Mouse (Mus musculus): ENCODE measurements around the gene Ank. TPM values are rescaled to one million over a fixed set of nuclear protein-coding genes. Genes with fewer than 3 reads are reported as not detected.

The Ank gene
- total RNA-seq, 1 experiment from 2014 or later, result 12.1 TPM

DNA sequence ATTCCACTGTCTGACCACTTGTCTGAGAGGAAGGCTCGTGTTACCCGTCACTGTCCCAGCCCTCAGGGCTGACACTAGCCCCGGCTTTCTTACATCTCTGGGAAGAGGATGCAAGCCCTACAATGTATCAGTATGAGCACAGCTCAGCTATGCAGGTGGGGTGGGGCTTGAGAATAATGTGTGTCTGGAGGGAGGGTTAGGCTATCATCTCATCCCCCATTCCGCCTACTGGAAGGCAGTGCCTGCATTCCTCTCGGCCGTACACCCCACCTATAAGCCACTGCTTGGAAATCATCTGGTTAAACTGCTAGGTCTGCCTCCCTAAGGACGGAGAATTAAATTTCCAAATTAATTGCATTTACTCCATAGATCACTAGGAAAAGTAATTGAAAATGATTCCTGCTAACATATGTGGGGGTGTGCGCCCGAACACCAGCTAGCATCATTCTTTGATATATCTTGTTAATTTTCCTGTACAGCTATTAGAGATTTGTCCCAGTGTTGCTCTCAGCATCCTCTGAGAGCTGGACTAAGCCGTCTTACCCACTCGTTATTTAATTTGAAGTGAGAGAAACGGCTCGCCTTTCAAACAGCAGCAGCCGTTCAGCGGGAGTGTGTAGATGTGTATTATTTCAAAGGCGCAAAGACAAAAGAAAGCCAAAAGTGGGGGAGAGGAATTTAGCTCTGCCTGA, 92.1 kb downstream of the Ank start:
- no peak for ATAC-seq (replicated peaks; ENCODE audit: insufficient number of reproducible peaks, low FRiP score, low TSS enrichment, poor library complexity, severe bottlenecking)

DNA sequence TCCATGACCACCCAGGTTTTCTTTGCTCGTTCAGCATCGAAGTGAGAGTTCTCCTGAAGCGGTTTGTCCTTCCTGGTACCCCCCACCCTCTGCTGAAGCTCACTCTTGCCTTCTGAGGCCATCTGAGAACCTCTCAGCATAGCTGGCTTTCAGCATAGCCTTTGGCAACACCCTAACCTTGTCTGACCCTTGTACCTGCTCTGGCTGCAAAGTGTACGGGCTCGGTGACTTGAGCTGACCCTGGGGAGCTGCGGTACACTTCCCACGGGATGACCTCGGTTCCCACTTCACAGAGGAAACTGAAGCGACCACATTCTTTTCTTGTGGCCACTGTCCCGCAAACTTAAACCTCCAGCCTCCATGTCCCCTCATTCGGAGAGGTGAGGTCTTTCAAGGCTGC, 93.8 kb downstream of the Ank start:
- no peak for ATAC-seq (replicated peaks; ENCODE audit: insufficient number of reproducible peaks, low FRiP score, low TSS enrichment, poor library complexity, severe bottlenecking)

DNA sequence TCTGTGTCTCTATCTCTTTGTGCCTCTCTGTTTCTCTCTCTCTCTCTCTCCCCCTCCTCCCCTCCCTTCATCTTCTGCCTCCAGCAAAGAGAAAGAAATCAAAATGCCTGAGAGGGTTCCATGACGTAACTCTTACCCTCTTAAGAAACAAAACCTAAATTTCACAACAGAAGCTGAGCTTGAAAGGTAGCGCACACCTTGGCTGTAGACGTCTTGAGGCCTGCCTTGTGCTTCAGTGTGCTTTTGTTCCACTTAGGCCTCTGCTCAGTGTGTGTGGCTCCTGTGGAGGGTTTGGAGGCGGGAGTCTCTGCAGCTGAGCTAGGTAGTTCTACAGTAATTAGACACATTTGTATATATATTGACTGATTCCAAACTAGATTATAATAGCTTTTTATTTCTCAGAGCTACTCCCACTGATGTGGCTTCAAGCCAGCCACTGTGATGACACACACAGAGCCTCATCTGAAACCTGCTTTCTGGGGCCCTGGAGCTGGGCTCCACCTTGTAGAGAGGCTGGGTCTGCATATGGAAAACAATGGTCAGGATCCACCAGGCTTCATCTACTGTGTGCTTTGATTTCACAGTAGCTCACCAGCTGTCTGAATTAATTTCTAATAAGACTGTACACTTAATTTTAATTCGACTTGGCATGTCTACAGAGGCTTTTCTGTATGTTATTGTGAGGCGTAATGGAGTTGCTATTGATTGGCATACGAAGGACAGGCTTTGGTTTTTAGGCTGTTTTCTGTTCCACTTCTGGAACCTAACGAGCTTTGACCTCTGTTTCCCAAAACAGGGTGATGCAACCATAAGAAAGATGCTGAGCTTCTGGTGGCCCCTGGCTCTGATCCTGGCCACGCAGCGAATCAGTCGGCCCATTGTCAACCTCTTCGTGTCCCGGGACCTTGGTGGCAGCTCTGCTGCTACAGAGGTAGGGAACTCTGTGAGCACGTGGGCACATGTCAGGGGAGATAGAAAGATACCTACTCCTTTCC, 97.9 kb downstream of the Ank start:
- no peak for ATAC-seq (replicated peaks; ENCODE audit: insufficient number of reproducible peaks, low FRiP score, low TSS enrichment, poor library complexity, severe bottlenecking)

DNA sequence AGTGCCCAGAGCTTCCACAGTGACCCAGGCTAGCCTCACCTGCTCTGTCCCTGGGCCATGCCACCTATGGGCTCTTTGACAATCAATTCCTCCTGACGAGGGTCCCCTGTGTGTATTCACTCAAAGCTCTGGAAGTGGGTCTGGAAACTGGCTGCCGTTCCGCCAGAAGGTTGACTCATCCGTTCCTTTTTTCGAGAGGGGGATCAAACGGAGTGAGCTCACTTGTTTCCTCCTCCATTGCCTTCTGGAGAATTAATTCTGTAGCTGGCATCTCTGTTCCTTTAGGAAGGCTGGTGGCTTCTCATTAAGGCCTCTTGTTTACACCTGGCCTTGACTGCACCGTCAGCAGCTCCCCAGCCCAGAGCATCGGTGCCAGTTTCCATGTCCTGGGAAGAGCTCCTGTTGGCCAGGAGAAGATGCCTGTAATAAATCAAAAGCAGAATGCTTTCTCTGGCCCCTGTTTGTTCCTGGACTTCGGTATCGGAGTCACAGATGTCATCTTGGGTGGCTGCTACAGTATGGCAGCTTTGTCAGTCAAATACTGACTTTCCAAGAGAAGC, 99.2 kb downstream of the Ank start:
- ATAC-seq (replicated peaks; ENCODE audit: insufficient number of reproducible peaks, low FRiP score, low TSS enrichment, poor library complexity, severe bottlenecking), result no peak

DNA sequence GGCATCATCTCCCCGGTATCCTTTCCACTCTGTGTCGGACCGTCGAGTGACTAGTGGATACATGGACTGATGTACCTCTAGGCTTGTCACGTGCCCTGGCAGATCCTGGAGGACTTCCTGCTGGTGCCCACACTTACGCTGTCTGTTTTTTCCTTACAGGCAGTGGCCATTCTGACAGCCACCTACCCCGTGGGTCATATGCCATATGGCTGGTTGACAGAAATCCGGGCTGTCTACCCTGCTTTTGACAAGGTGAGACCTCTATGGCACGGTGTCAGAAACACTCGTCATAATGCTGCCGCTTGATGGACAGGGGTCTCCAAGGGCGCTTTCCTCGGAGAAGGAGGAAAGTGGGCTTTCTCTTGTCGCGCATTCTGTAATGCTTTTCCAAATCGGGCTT, 100.9 kb downstream of the Ank start:
- ATAC-seq (replicated peaks; ENCODE audit: insufficient number of reproducible peaks, low FRiP score, low TSS enrichment, poor library complexity, severe bottlenecking), result no peak

DNA sequence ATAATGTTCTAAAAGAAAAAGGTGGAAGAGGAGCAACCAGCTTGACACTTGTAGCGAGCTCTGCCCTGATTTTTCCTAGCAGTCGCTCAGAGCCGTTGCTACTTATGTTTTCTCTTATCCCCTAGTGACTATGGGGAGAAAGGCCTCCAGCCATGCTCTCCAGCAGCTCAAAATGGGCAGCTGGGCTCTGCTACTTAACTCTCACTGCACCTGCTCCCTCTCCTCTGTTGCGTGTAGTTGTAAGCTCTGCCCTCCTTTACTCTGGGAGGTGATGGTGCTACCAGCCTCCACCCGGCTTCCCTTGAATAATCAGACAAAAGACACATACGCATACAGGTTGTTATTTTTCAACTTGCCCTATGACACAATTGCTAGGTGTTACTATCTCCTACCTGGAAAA, 101.9 kb downstream of the Ank start:
- no peak for ATAC-seq (replicated peaks; ENCODE audit: insufficient number of reproducible peaks, low FRiP score, low TSS enrichment, poor library complexity, severe bottlenecking)

DNA sequence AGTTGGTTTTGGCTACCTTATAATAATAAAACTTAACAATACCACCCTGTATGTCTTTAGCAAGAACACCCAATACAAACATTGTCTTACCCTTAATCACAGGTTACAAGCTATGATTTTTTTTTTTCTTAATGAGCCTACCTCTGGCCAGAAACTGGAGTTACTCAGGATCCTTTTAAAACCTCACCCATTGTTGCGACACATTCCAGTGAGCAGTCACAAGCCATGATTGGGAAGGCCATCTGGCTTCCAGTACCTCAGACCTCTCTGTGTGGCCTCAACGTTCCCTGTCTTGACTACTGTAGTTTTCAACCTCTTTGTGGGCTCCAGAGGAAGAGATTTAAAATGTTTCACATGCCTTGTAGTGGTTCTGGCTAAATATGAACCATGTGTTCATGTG, 103.4 kb downstream of the Ank start:
- ATAC-seq (replicated peaks; ENCODE audit: insufficient number of reproducible peaks, low FRiP score, low TSS enrichment, poor library complexity, severe bottlenecking), result no peak

DNA sequence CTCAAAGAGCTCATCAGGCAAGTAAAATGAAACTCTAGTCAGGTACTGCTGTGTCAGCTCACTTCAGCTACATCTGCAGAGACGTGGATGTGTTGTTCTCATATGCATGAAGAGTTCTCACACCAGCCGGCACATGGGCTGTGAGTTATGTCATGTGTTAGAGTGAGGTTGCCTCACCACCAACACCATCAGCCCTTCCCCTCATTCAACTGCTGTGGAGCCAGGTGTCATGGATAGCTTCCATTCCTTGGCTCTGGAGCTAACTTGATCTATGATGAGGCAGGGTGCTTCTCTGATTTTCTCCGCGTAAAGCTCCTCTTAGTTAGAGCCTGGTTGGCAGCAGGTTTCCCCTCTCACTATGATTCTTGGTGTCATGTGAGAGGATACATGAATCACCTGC, 103.9 kb downstream of the Ank start:
- no peak for ATAC-seq (replicated peaks; ENCODE audit: insufficient number of reproducible peaks, low FRiP score, low TSS enrichment, poor library complexity, severe bottlenecking)

DNA sequence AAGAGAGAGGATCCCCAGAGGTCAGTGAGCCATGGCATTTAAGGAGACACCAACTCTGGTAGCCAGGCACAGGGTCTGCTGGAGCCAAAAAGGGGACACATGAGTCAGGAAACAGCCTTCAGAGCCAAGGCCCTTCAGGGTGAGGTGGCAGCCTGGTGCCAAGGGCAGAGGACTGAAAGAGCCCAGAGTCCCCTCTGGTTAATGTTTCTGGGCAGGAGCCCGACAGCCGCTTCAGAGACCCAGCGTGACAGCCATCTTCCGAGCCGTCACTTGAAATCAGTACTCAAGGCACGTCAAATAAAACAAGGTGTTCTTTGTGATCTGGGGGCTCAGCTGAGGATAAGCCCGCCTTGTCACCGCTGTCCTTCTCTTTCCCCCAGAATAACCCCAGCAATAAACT, 104.7 kb downstream of the Ank start:
- ATAC-seq (replicated peaks; ENCODE audit: insufficient number of reproducible peaks, low FRiP score, low TSS enrichment, poor library complexity, severe bottlenecking), result no peak

DNA sequence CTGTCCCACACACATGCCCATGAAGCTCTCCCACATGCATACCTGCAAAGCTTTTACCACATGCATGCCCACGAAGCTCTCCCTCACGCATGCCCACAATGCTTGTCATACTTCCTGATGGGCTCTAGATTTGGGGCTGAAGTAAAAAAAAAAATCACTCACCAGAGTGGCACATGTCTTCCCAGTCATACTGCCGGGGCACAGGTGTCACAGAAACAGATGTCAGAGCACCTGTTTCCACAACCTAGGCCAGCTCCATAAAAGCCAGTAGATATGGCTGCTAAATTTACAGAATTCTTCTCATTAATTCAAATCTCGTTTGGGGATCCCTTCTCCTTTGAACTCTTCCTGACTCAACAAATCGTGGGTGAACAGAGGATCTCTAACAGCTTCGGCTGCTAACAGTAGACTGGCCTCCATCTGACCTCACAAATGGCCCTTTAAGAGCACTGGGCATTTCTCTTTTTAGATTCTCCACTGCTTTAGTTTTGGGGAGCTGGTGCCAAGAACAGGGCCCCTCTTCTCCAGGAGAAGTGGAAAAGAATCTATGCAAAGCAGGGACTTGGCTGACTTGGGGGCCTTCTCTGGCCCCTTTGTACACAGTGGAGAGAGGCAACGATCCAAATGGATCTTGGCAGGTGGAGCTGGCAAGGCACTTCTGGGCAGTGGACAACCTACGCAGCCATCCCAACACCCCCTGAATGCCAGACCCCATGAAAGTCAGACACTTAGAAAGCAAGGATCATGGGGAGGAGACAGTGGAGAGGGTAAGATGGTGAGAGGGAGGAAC, 108.7 kb downstream of the Ank start:
- no peak for ATAC-seq (replicated peaks; ENCODE audit: insufficient number of reproducible peaks, low FRiP score, low TSS enrichment, poor library complexity, severe bottlenecking)

DNA sequence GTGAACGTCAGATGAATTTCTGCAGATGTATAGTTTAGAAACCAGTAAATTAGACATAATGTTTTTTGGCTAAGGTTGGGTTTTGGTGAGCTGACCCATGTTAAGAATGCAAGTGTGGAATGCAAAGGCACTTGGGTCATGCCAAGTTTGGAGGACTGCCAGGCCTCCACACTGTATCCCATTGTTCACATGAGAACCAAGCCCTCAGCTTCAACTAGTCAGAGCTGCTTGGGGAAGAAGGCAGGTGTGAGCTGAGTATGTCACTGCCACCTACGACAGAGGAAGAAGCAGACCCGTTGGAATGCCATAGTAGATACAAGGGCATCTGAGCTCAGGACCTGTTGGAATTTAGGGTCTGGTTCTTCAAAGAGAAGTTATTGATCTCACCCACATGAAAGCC, 109.5 kb downstream of the Ank start:
- no peak for ATAC-seq (replicated peaks; ENCODE audit: insufficient number of reproducible peaks, low FRiP score, low TSS enrichment, poor library complexity, severe bottlenecking)

DNA sequence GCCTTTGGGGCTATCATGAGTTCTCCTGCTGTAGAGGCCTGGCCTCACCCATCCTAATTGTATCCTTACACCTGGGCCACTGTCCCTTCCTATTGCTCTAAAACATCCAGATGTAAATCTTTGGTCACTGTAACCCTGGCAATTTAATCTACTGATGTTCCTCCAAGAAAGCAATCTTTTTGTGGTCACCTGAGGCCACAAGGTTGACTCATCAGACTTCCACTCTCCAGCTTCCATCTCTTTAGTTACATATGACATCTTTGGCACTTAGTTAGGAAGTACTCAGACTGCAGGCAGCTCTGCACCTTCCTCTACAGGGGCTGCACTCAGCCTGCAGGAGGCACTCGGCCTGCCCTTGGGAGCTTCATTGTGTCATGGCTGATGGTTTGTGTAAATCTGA, 110.4 kb downstream of the Ank start:
- ATAC-seq (replicated peaks; ENCODE audit: insufficient number of reproducible peaks, low FRiP score, low TSS enrichment, poor library complexity, severe bottlenecking), result no peak

DNA sequence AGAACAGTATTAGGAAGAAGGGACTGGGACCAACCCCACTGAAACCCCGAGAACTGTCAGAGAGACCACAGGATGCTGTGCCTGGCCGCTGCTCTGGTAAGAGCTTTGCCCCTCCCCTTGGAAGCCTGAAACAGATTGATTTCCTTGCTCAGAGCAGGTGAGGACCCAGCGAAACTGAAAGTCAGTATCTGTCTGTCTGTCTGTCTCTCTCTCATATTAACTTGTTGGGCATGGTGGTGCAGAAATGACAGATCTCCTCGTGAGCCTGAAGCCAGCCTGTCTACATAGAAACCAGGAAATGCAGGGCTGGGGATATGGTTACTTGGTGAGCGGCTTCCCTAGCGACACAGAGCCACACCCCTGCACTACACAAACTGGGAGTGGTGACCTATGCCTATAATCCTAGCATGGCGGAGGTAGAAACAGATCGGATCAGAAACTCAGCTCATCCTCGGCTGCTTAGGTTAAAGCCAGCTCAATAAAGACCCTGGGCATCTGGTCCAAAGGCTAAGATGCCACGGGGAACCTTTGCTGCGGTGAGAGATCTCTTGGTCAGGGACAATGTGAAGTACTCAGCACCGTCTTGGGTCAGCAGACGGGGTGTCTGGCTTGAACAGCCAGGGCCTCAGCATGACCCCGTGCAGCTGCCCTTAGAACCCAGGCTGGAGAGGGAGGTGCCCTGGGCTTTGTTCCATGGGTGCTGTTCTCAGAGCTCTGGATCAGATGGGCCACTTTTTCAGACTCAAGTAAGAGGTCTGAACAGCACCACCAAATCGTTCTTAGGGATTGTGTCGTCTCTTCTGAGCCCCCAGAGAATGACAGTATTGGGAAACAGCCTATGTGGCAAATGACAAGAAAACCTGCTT, 111.7 kb downstream of the Ank start:
- ATAC-seq (replicated peaks; ENCODE audit: insufficient number of reproducible peaks, low FRiP score, low TSS enrichment, poor library complexity, severe bottlenecking), result no peak

DNA sequence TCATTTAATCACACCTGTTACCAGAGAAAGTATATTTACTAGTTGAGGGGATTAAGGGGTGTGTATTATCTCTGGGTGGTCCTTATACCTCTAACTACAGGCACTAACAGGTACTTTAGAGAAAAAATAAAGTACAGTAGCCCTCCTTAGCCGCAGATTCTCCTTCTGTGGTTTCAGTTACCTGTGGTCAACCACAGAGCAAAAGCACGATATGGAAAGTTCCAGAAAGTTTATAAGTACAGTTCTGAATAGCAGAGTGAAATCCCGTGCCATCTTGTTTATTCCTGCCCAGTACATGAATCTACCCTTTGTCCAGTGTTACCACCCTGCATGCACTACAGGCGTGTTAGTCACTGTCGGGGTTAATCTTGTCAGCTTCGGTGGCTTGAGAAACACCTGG, 112.4 kb downstream of the Ank start:
- ATAC-seq (replicated peaks; ENCODE audit: insufficient number of reproducible peaks, low FRiP score, low TSS enrichment, poor library complexity, severe bottlenecking), result no peak

DNA sequence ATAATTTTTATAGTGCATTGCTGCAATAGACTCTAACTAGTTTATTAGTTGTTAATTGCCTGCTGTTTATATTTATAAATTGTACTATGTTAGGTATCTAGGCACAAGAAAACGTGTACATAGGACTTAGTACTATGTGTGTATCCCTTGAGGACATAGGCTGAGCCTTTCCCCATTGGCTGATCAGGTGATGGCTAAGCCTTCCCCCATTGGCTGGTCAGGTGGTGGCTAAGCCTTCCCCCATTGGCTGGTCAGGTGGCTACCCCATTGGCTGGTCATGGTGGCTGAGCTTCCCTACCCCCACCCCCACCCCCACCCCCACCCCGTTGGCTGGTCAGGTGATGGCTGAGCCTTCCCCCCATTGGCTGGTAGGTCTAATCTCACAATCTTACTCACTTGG, 113.4 kb downstream of the Ank start:
- ATAC-seq (replicated peaks; ENCODE audit: insufficient number of reproducible peaks, low FRiP score, low TSS enrichment, poor library complexity, severe bottlenecking), result no peak

DNA sequence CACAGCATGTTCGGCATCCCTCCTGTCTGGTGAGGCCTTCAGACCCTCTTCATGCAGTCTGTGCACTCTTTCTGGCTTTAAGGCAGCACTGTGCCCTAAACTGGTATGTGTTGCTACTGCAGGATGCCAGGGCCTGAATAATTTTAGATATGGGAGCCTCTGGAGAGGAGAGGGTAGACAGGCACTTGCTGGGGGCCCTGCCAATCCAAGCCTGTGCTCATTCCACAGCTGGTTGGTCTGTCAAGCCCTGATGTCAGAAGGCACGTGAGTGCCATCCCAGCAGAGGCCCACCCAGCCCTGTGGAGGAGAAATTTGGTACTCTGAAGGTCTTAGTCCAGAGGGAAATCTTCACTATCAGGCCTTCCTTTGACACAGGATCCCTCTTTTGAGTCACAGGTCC, 114.3 kb downstream of the Ank start:
- no peak for ATAC-seq (replicated peaks; ENCODE audit: insufficient number of reproducible peaks, low FRiP score, low TSS enrichment, poor library complexity, severe bottlenecking)

DNA sequence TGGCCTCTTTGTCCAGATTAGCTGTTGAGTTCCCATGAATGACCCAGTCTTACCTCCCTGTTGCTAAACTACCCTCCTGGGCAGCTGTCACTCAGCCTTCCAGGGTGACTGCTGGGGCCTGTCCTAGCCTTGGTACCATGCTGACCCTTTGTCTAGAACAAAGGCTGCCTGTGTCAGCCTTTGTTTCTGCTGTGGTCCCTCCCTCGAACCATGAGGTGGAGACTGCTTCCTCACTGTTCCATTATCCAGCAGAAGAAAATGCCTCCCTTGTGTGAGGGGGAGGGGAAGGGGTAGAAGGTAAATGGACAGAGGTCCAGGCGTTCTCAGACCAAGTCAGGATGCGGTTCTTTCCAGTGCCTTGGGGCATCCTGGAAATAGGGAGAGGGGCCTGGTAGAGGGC, 115.2 kb downstream of the Ank start:
- no peak for ATAC-seq (replicated peaks; ENCODE audit: insufficient number of reproducible peaks, low FRiP score, low TSS enrichment, poor library complexity, severe bottlenecking)

DNA sequence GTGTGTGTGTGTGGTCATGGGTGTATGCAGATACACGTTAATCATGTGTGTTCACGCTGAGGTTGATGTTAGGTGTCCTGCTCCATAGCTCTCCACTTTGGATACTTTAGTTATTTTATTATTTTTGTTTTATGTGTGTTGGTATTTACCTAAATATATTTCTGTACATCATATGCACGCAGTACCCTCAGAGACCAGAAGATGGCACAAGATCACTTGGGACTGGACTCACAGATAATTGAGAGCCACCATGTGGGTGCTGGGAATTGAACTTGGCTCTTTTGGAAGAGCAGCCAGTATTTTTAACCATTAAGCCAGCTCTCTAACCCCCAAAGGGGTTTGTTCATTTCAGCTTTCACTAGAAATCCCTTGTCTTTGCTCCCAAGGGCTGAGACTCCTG, 116.0 kb downstream of the Ank start:
- ATAC-seq (replicated peaks; ENCODE audit: insufficient number of reproducible peaks, low FRiP score, low TSS enrichment, poor library complexity, severe bottlenecking), result no peak

Data from monocyte, adult 5-6 weeks (primary cell).